Mouse (Mus musculus): Measurements from ENCODE around the gene Nudt22.

The Nudt22 gene

GRCm38 (mm10) chr19:6996006-6996405, at the start of gene Nudt22, which contains the start of gene Trpt1:
Gene Nudt22, minus strand, starts transcription at chr19:6996117.
Gene Trpt1, plus strand, starts transcription at chr19:6996131.
- DNase-seq (ENCODE audit: low read depth, low spot score) = peak; percentile 82

GRCm38 (mm10) chr19:7044706-7045105, 48.8 kb upstream of the Nudt22 start:
- no peak for DNase-seq (ENCODE audit: low read depth, low spot score)

DNA sequence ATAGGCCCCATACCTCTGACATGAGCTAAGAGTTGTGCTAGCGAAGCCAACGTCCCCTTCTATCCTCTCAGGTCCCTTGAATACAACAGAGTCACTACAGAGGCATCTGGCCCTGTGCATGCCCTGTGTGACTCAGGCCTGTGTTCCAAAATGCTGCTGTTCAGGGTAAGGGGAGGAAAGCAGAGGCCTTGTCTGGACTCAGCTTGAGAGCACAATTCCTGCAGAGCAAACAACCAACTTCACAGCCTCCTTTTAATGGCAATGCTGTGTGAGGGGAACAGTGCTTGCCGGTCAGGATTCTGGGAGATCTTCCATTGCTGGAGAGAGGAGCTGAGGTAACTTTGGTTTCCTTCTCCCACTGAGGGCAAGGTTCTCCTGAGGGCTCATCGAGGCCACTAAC, 48.4 kb upstream of the Nudt22 start:
- no peak for DNase-seq (ENCODE audit: low read depth, low spot score)

DNA sequence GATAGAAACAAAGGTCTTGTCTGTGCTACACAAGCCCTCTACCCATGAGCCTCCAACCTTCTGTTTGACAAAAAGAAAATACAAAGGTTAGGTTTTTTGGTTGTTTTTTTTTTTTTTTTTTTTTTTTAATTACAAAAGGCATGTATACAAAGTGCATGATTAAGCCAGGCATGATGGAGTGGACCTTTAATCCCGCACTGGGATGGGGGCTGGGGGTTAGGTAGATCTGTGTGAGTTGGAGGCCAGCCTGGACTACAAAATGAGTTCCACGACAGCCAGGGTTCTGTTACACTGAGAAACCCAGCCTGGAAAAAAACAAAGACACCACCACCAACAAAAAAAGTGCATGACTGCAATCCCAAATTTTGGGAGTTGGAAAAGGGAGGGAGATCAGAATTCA, 45.3 kb upstream of the Nudt22 start:
- no peak for DNase-seq (ENCODE audit: low read depth, low spot score)

GRCm38 (mm10) chr19:7040637-7041130, 44.8 kb upstream of the Nudt22 start:
- DNase-seq (ENCODE audit: low read depth, low spot score) = peak; percentile 79

DNA sequence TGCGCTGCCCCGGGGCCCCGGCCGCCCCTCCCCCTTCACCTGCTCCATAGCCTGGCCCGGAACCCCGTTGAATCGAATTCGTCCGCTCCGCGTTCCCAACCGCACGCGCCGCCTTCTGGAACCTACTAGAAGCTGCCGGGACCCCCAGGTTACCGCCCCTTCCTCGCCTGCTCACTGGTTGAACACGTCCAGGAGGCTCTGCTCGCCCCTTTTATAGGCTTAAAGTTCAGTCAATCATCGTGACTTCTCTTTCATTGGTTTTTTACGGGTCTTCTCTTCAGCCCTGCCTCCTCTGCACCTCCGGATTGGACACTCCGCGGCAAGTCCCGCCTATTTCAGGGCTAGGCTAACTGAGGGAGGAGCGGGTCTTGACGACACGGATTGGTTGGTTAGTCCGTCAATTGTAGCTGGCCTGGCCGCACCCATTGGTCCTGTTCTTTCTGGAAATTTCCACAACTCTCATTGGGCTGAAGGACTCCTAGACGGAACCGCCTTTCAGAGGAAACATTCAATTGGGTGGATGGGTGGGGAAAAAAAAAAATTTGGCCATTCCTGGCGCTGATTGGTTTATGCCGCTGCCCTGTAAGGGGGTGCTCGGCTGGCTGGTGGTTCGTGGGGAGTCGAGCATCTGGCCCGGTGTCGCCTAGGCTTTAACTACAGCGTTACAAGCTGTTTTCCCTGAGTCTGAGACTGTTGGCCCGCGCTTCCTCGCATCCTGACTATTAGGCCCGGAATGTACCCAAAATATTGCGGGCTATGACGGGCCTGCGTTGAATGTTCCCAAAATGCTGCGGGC, 44.1 kb upstream of the Nudt22 start, which contains the start of gene Stip1:
TSS of gene Stip1 (minus strand) at position 127 of the 796 bp plus-strand sequence.
- DNase-seq (ENCODE audit: low read depth, low spot score) = peak; percentile 100

DNA sequence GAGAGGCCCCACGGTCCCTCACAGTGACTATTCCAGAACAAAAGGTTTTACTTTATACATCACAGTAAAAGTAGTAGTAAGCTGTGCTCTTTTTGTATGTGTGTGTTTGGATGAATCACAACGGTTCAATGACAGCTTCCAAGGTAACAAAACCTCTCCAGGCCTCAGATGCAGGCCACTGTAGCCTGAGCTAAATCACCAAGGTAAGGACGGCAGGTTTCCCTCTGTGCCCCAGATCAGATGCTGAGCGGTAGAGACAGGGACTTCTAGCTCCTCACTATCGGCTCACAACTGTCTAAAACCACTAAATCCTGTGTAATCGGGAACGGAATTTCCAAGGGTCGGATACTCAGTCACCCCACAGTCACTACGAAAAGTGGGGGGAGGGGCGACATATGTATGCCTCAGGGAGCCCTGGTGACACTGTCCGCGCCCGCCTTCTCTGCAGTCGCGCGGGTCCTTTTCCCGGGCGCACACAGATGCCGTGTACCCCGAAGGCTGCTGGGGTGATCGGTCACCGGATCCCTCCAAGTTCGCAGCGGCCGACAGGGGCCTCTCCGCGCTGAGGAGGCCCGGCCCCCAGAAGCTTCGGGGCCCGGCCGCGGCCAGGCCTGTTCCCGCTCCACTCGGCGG, 43.3 kb upstream of the Nudt22 start:
- DNase-seq (ENCODE audit: low read depth, low spot score) = peak; percentile 62

DNA sequence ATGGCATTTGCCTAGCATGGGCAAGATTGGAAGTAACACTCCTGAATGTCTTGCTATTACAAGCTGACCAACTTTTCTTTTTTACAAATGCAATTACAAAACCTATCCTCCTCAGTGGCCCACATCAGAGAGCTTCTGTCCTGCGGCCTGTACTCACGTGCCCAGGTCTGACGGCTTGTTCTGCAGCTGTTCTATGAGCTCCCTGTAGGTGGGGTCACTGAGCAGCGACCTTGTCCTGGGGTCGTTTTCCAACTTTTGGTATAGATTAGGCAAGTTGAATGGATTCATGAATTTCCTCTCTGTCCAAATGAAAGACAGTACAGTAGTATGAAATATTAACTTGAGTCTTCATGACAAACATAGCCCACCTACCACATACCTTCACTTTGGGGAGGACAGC, 38.1 kb upstream of the Nudt22 start:
- no peak for DNase-seq (ENCODE audit: low read depth, low spot score)

DNA sequence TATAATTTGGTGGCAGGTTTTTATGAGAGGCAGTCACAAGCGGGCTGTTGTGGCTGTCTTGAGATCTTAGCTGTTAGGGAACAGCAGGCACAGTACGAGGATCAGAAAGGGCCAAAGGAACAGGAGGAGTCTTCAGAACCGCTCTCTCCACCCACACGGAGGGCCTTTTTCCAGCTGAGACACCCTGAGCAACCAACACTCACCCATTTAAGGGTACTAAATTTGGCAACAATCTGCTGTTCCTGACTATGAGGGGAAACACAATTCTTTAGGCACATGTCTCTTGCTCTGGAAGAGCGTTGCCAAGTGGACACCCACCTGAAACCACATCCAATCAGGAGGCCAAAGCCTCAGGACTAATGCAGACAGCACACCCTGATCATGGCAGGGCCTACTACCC, 33.6 kb upstream of the Nudt22 start:
- DNase-seq (ENCODE audit: low read depth, low spot score) = no peak

- DNase-seq (ENCODE audit: low read depth, low spot score) = peak; percentile 80
Observed at GRCm38 (mm10) chr19:7020224-7020641, 24.3 kb upstream of the Nudt22 start.

DNA sequence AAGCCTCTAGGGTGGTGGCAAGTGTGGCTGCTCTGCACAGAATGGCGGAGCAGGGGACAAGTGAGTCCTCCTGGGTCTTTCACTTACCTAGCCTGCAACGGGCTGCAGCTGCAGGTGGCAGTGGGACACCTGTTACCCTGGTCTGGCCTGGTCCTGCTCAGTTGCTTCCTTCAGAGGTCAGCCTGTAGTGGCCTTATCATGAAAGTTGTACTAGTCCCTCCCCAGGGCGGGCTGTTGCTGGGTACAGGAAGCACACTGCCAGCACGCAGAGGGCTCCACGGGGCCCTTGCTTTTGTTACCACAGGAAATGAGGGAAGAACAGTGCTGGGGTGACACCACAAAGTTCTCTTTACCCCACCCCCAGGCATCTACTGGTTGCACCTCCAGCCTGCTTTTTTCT, 23.3 kb upstream of the Nudt22 start, which contains the start of gene Fermt3:
TSS of gene Fermt3 (minus strand) at position 279 of the 400 bp plus-strand sequence.
- peak; percentile 86 for DNase-seq (ENCODE audit: low read depth, low spot score)

DNA sequence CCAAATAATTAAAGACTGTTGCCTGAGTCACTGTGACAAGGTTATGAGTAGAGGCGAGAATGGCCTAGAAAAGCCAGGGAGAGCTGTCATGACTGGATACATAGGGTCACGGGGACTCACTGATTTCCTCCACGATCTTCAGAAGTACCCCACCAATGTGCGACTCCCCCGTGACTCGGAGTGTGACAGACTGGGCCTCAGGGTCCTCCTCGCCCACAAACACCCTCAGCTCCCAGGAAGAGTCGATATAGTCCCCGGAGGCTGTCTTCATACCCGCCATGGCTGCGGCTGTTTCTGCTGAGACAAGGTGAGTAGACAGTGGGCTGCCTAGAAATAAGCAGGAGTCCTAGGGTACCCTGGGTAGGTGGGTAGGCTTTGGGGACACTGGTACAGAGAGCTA, 22.6 kb upstream of the Nudt22 start:
- DNase-seq (ENCODE audit: low read depth, low spot score) = no peak

DNA sequence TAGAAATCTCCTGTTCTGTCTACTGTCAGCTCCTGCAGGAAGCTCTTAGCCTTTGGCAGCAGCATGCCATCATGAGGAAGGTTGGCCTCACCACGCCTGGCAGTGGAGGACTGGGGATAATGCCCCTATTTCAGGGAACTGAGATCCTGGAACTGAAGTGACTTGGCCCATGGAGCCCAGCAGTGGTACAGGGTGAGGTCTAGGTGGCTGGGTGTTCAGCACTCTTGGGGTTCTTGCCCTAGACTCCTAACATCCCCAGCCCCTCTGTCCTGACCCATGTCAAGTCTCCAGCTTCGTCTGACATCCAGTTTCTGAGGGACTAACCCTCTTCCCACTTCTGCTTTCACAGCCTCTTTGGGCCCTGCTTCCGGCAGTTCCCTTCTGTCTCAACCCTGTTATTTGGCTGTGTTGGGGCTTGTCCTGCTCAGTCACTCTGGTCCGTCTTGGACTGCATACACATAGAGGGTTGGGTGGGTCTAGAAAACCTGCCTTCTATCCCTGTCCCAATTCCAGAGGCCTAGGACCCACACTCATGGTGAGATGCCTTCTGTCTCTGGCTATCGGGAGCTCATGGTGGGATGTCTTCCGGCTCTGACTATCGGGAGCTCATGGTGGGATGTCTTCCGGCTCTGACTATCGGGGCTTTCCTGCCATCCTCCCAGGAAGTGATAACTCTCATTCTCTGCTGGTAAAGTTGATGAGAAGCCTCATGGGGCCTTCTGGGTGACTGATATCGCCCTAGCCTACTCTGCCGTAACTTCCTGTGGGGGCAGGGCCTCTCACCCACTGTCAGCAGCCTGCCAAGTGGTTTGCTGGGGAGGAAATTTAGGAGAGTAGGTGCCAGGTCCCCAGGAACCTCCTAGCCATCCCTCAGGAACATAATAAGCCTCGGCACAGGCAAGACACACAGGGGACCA, 21.9 kb upstream of the Nudt22 start:
- DNase-seq (ENCODE audit: low read depth, low spot score) = peak; percentile 88

GRCm38 (mm10) chr19:7014481-7015135, 18.7 kb upstream of the Nudt22 start:
- no peak for DNase-seq (ENCODE audit: low read depth, low spot score)

DNA sequence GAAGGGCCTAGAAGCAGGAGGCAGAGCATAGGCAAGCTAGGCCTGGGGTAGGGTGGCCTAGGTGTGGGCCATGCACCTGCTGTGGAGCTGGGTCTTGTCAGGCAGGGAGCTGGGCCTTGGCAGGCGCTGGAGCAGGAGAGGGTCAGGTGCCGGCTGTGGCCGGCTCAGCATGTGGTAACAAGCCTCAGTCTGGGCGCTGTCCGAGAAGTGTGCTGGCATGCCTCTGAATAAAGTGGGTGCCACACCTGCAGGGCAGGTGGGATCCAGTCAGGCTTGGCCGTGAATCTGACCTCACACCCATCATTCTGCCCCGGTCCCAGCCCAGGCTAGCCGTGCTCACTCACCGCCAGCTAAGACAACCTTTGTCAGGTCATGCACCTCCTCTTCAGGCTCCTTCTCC, 18.1 kb upstream of the Nudt22 start:
- no peak for DNase-seq (ENCODE audit: low read depth, low spot score)

GRCm38 (mm10) chr19:7012426-7012825, 16.5 kb upstream of the Nudt22 start:
- no peak for DNase-seq (ENCODE audit: low read depth, low spot score)

GRCm38 (mm10) chr19:7006892-7007593, 11.1 kb upstream of the Nudt22 start:
- DNase-seq (ENCODE audit: low read depth, low spot score) = no peak

GRCm38 (mm10) chr19:6999360-7000063, 3.6 kb upstream of the Nudt22 start:
- no peak for DNase-seq (ENCODE audit: low read depth, low spot score)

DNA sequence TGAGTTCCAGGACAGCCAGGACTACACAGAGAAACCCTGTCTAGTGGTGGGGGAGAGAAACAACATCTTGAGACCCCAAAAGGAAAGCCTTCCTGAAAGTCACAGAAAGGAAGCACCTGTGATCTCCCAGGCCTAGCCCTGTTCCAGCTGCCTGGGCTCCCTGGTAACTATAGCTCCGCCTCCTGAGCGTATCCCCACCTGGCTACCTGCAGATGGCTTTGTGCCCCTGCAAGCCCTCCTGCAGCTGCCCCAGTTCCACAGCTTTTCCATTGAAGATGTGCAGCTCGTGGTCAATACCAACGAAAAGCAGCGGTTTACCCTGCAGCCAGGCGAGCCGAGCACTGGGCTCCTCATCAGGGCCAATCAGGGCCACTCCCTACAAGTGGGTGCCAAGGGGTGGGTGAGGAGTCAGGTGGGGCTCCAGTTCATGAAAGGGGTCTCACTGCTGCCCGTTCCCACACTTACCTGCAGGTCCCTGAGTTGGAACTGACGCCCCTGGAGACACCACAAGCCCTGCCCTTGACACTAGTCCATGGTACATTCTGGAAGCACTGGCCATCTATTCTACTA, 1.9 kb upstream of the Nudt22 start:
- DNase-seq (ENCODE audit: low read depth, low spot score) = no peak

All from A20 (cell line).